Mouse (Mus musculus) forebrain, embryonic 15.5 days (tissue): ENCODE results near the gene Dusp13. TPM values are rescaled to one million over a fixed set of nuclear protein-coding genes. Genes with fewer than 3 reads are reported as not detected.
A peak's percentile ranks its signal among the peaks of the same experiment; 100 is the strongest.

Source experiments
- ATAC-seq: fragments of 200-750 bp; cut with Nextera tagmentation; replicated peaks from 2 replicates; pipeline ENCODE4 v1.8.0; 2017; ENCODE audit warnings: mild to moderate bottlenecking, moderate TSS enrichment, moderate library complexity
- H3K27ac ChIP-seq: fragments of 300-500 bp; sonication (generic); replicated peaks from 2 replicates; pipeline ENCODE4 v1.5.1; 2015; ENCODE audit warnings: mild to moderate bottlenecking, inconsistent platforms
- H3K27me3 ChIP-seq: fragments of 300-500 bp; sonication (generic); 2 replicates; pipeline ENCODE4 v1.6.1; 2015; ENCODE audit warnings: inconsistent platforms
- H3K36me3 ChIP-seq: fragments of 300-500 bp; sonication (generic); 2 replicates; pipeline ENCODE4 v1.6.1; 2015; ENCODE audit warnings: mild to moderate bottlenecking, inconsistent platforms
- H3K4me1 ChIP-seq: fragments of 300-500 bp; sonication (generic); 2 replicates; pipeline ENCODE4 v1.6.1; 2015; ENCODE audit warnings: inconsistent platforms
- H3K4me2 ChIP-seq: fragments of 300-500 bp; sonication (generic); replicated peaks from 2 replicates; pipeline ENCODE4 v1.6.1; 2015; ENCODE audit warnings: mild to moderate bottlenecking, inconsistent platforms
- H3K4me3 ChIP-seq: fragments of 300-500 bp; sonication (generic); 2 replicates; pipeline ENCODE4 v1.5.1; 2015; ENCODE audit warnings: mild to moderate bottlenecking, inconsistent platforms
- H3K9ac ChIP-seq: fragments of 300-500 bp; sonication (generic); replicated peaks from 2 replicates; pipeline ENCODE4 v1.6.1; 2015; ENCODE audit warnings: mild to moderate bottlenecking, inconsistent platforms
- H3K9me3 ChIP-seq: fragments of 300-500 bp; sonication (generic); 2 replicates; pipeline ENCODE4 v1.6.1; 2016; ENCODE audit warnings: inconsistent platforms
- WGBS: fragments of 180-500 bp; shearing (Covaris S2); methylation state at CpG from one replicate; pipeline ENCODE4 v1.1.7; 2015; ENCODE audit warnings: mixed read lengths; 5-methylcytosine and 5-hydroxymethylcytosine counted together
- polyA plus RNA-seq: library from polyadenylated mRNA; unstranded; fragments of >200 nt; fragmentation: Nextera tagmentation; extraction: Ambion mirVana; gene quantifications from 2 replicates; pipeline ENCODE4 v1.2.1, GENCODE M21; 2015

The Dusp13 gene
- polyA plus RNA-seq, 1 experiment from 2014 or later: not detected

- no peaks in the 10 kb centered on the region for H3K36me3 ChIP-seq
- no peak overlapping the region for H3K9ac ChIP-seq
- H3K27ac ChIP-seq: no peak overlapping the region
- no peak for ATAC-seq
- H3K4me1 ChIP-seq: peaks cover 6% of the 10 kb centered on the region; the same call in 1 of the 2 replicates
- no peaks in the 10 kb centered on the region for H3K9me3 ChIP-seq
- 87% methylated on average over 6 of the region's 6 CpGs for WGBS
- no peaks in the 10 kb centered on the region for H3K27me3 ChIP-seq
- H3K4me3 ChIP-seq: no peak overlapping the region
- no peak overlapping the region for H3K4me2 ChIP-seq
These were observed 15.5 kb upstream of the Dusp13 start for GRCm38 (mm10) chr14:21766398-21766958.

GRCm38 (mm10) chr14:21765754-21766397, 14.9 kb upstream of the Dusp13 start:
- peaks cover 6% of the 10 kb centered on the region; the same call in 1 of the 2 replicates for H3K4me1 ChIP-seq
- H3K9me3 ChIP-seq: no peaks in the 10 kb centered on the region
- no peak overlapping the region for H3K4me2 ChIP-seq
- no peaks in the 10 kb centered on the region for H3K27me3 ChIP-seq
- 77% methylated on average over 7 of the region's 7 CpGs for WGBS
- ATAC-seq: no peak
- H3K27ac ChIP-seq: no peak overlapping the region
- no peaks in the 10 kb centered on the region for H3K36me3 ChIP-seq
- H3K9ac ChIP-seq: no peak overlapping the region
- no peak overlapping the region for H3K4me3 ChIP-seq

GRCm38 (mm10) chr14:21764646-21765045, 13.7 kb upstream of the Dusp13 start:
- H3K27ac ChIP-seq: no peak overlapping the region
- H3K27me3 ChIP-seq: no peaks in the 10 kb centered on the region
- ATAC-seq: no peak
- peaks cover 6% of the 10 kb centered on the region; the same call in 1 of the 2 replicates for H3K4me1 ChIP-seq
- no peak overlapping the region for H3K4me2 ChIP-seq
- 77% methylated on average over 6 of the region's 6 CpGs for WGBS
- H3K9me3 ChIP-seq: no peaks in the 10 kb centered on the region
- no peak overlapping the region for H3K9ac ChIP-seq
- no peaks in the 10 kb centered on the region for H3K36me3 ChIP-seq
- no peak overlapping the region for H3K4me3 ChIP-seq

- Histone ChIP-seq H3K36me3 (no peaks in the 10 kb centered on the region), H3K4me2 (no peak overlapping the region)
These were observed 12.8 kb upstream of the Dusp13 start for GRCm38 (mm10) chr14:21763736-21764135.

GRCm38 (mm10) chr14:21761560-21761959, 10.6 kb upstream of the Dusp13 start:
- H3K4me3 ChIP-seq: no peak overlapping the region
- H3K4me1 ChIP-seq: no peaks in the 10 kb centered on the region; the same call in 1 of the 2 replicates
- H3K27ac ChIP-seq: no peak overlapping the region
- ATAC-seq: no peak
- H3K27me3 ChIP-seq: no peaks in the 10 kb centered on the region
- no peaks in the 10 kb centered on the region for H3K36me3 ChIP-seq
- no peak overlapping the region for H3K9ac ChIP-seq
- 90% methylated on average over 9 of the region's 9 CpGs for WGBS
- H3K9me3 ChIP-seq: no peaks in the 10 kb centered on the region
- H3K4me2 ChIP-seq: no peak overlapping the region

More at GRCm38 (mm10) chr14:21763736-21764135, 12.8 kb upstream of the Dusp13 start:
- ATAC-seq: no peak
- Histone ChIP-seq H3K27me3 (no peaks in the 10 kb centered on the region), H3K9me3 (no peaks in the 10 kb centered on the region), H3K4me1 (peaks cover 6% of the 10 kb centered on the region; the same call in 1 of the 2 replicates), H3K27ac (no peak overlapping the region), H3K4me3 (no peak overlapping the region), H3K9ac (no peak overlapping the region)
- 93% methylated on average over 3 of the region's 3 CpGs for WGBS

GRCm38 (mm10) chr14:21753367-21753766, 2.4 kb upstream of the Dusp13 start:
- H3K9ac ChIP-seq: no peak overlapping the region
- H3K4me2 ChIP-seq: no peak overlapping the region
- H3K36me3 ChIP-seq: no peaks in the 10 kb centered on the region
- no peak overlapping the region for H3K4me3 ChIP-seq
- H3K27me3 ChIP-seq: no peaks in the 10 kb centered on the region
- ATAC-seq: no peak
- no peak overlapping the region for H3K27ac ChIP-seq
- WGBS: 86% methylated on average over 4 of the region's 4 CpGs
- no peaks in the 10 kb centered on the region for H3K9me3 ChIP-seq
- H3K4me1 ChIP-seq: peaks cover 21% of the 10 kb centered on the region

GRCm38 (mm10) chr14:21752411-21752810, 1.4 kb upstream of the Dusp13 start:
- ATAC-seq: no peak
- Histone ChIP-seq H3K27me3 (no peaks in the 10 kb centered on the region), H3K9me3 (no peaks in the 10 kb centered on the region), H3K36me3 (no peaks in the 10 kb centered on the region), H3K27ac (no peak overlapping the region), H3K4me1 (peaks cover 21% of the 10 kb centered on the region), H3K4me2 (0 out of 2 replicates have a peak overlapping the region, but pooled peaks have one; percentile 58), H3K9ac (no peak overlapping the region), H3K4me3 (0 out of 2 replicates have a peak overlapping the region, but pooled peaks have one; percentile 90)
- WGBS: 87% methylated on average over 3 of the region's 3 CpGs

GRCm38 (mm10) chr14:21750008-21750880, 737 bp downstream of the Dusp13 start, which contains the start of gene Samd8:
Gene Samd8 (plus strand): TSS chr14:21750531.
- Histone ChIP-seq H3K9ac (peak within 1 kb of the TSS; percentile 86), H3K9me3 (no peaks in the 10 kb centered on the region), H3K36me3 (no peaks in the 10 kb centered on the region), H3K4me3 (peak within 1 kb of the TSS; percentile 90), H3K4me1 (peaks cover 21% of the 10 kb centered on the region), H3K27me3 (no peaks in the 10 kb centered on the region), H3K4me2 (peak within 1 kb of the TSS; percentile 58), H3K27ac (peak within 1 kb of the TSS; percentile 89)
- ATAC-seq: peak; percentile 86
- 6% methylated on average over 52 of the region's 52 CpGs for WGBS

- Histone ChIP-seq H3K4me3 (no peak overlapping the region), H3K4me2 (no peak overlapping the region), H3K4me1 (peaks cover 21% of the 10 kb centered on the region), H3K27me3 (no peaks in the 10 kb centered on the region), H3K27ac (no peak overlapping the region), H3K36me3 (no peaks in the 10 kb centered on the region), H3K9ac (no peak overlapping the region), H3K9me3 (no peaks in the 10 kb centered on the region)
- ATAC-seq: no peak
- 39% methylated on average over 15 of the region's 15 CpGs for WGBS
These were observed 2.7 kb downstream of the Dusp13 start for GRCm38 (mm10) chr14:21748142-21748870.

GRCm38 (mm10) chr14:21747436-21748141, 3.4 kb downstream of the Dusp13 start:
- no peak for ATAC-seq

GRCm38 (mm10) chr14:21746846-21747245, 4.1 kb downstream of the Dusp13 start:
- 90% methylated on average over 2 of the region's 2 CpGs for WGBS
- H3K36me3 ChIP-seq: no peaks in the 10 kb centered on the region
- H3K27me3 ChIP-seq: no peaks in the 10 kb centered on the region
- no peak overlapping the region for H3K27ac ChIP-seq
- no peak overlapping the region for H3K4me3 ChIP-seq
- H3K9ac ChIP-seq: no peak overlapping the region
- no peaks in the 10 kb centered on the region for H3K9me3 ChIP-seq
- H3K4me1 ChIP-seq: peaks cover 9% of the 10 kb centered on the region
- no peak overlapping the region for H3K4me2 ChIP-seq
- no peak for ATAC-seq

More at GRCm38 (mm10) chr14:21747436-21748141, 3.4 kb downstream of the Dusp13 start:
- H3K27ac ChIP-seq: no peak overlapping the region
- no peak overlapping the region for H3K4me3 ChIP-seq
- H3K4me1 ChIP-seq: peaks cover 16% of the 10 kb centered on the region
- H3K9ac ChIP-seq: no peak overlapping the region
- H3K27me3 ChIP-seq: no peaks in the 10 kb centered on the region
- 81% methylated on average over 14 of the region's 14 CpGs for WGBS
- H3K36me3 ChIP-seq: no peaks in the 10 kb centered on the region
- no peaks in the 10 kb centered on the region for H3K9me3 ChIP-seq
- no peak overlapping the region for H3K4me2 ChIP-seq
